Mouse (Mus musculus): ENCODE measurements around the gene Xrcc3. TPM values are rescaled to one million over a fixed set of nuclear protein-coding genes. Genes with fewer than 3 reads are reported as not detected.

Gene Xrcc3
- polyA plus RNA-seq, 1 experiment from 2014 or later = 8.4 TPM

DNA sequence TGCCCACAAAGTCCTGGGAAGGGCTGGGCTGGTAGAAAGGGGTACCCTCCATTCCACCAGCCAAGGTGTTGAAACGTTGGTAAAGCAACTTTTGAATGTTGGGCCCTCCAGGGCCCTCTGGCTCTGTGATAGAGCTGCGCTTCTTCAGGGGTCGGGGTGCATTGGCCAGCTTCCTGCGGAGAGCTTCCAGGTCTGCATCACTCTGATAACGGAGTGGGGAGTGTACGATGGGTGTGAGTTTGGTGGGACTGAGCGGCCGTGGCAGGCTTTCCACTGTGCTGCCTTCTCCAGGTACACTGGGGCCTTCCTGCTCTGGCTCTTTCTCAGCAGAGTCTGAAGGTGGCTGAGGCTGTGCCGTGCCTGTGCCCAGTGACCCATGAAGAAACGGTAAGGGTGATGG lies 19.8 kb upstream of the Xrcc3 start:
- Histone ChIP-seq H3K4me3 (no peak overlapping the region), H3K9ac (no peak overlapping the region), H3K4me1 (no peaks in the 10 kb centered on the region), H3K4me2 (no peak overlapping the region), H3K9me3 (no peaks in the 10 kb centered on the region), H3K27ac (no peak overlapping the region), H3K27me3 (no peaks in the 10 kb centered on the region), H3K36me3 (peaks cover 95% of the 10 kb centered on the region)
- WGBS = 90% methylated on average over 10 of the region's 10 CpGs
- no peak for ATAC-seq (ENCODE audit: insufficient number of reproducible peaks, insufficient read depth, low FRiP score, low TSS enrichment, low read depth)

DNA sequence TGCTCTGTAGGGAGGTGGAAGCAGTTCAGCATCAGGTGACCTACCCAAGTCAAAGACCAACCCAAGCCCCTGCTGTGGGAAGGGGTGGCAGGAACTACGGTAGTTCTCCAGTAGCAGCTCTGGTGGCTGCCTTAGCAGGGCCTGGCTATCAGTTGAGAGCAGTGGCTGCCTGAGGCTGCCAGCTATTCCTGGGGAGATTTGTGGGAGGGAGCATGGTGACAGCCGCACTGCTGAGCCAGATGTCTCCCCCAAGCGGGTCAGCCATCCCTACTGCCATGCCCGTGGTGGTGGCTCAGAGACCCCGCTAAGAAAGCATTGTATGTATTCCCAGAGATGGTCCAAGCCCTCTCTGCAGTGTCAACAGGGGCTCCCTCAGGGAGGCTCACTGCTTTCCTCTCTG lies 19.0 kb upstream of the Xrcc3 start:
- Histone ChIP-seq H3K27me3 (no peaks in the 10 kb centered on the region), H3K4me3 (no peak overlapping the region), H3K4me2 (no peak overlapping the region), H3K9me3 (no peaks in the 10 kb centered on the region), H3K4me1 (no peaks in the 10 kb centered on the region), H3K27ac (no peak overlapping the region), H3K36me3 (peaks cover 97% of the 10 kb centered on the region), H3K9ac (no peak overlapping the region)
- 78% methylated on average over 5 of the region's 5 CpGs for WGBS
- no peak for ATAC-seq (ENCODE audit: insufficient number of reproducible peaks, insufficient read depth, low FRiP score, low TSS enrichment, low read depth)

DNA sequence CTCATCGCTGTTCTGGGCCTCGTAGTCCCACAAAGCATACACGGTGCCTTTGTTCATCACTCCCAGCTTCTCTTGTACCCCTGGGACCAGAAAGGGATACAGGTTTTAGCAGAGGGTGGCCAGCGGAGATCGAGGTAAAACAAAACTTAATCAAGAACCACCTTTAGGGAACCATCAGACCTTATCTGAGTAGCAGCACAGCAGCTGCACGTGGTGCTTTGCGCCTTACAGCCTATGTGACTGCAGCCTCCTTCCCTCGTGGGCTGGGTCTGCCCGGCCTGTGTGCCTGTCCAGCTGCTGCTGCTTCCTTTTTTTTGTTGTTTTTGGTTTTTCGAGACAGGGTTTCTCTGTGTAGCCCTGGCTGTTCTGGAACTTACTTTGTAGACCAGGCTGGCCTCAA lies 16.7 kb upstream of the Xrcc3 start:
- no peak for ATAC-seq (ENCODE audit: insufficient number of reproducible peaks, insufficient read depth, low FRiP score, low TSS enrichment, low read depth)
- WGBS = 88% methylated on average over 10 of the region's 10 CpGs

DNA sequence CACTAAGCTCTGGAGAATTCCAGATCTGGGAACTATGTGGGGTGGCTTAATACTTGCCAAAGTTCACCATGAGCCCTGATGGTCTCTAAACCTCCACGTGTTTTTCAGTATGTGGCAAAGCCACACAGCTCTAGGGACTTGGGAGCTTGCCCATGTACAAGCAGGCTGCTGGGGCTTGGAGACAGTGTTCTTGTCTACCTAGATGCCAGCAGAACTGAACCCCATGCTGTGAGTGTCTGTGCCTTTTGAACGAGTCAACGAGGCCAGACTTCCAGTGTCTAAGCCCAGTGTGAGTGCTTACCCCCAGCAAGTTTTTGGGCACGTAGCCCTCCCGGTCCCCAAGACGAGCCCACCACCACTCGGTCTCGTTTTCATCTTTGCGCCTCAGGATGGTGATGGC lies 16.3 kb upstream of the Xrcc3 start:
- no peak for ATAC-seq (ENCODE audit: insufficient number of reproducible peaks, insufficient read depth, low FRiP score, low TSS enrichment, low read depth)
- 86% methylated on average over 9 of the region's 9 CpGs for WGBS
- H3K36me3 ChIP-seq = peaks cover 99% of the 10 kb centered on the region

More for the DNA sequence above, 16.7 kb upstream of the Xrcc3 start:
- Histone ChIP-seq H3K27ac (no peak overlapping the region), H3K36me3 (peaks cover 99% of the 10 kb centered on the region), H3K4me2 (no peak overlapping the region), H3K4me3 (no peak overlapping the region), H3K27me3 (no peaks in the 10 kb centered on the region), H3K4me1 (no peaks in the 10 kb centered on the region), H3K9me3 (no peaks in the 10 kb centered on the region), H3K9ac (no peak overlapping the region)

DNA sequence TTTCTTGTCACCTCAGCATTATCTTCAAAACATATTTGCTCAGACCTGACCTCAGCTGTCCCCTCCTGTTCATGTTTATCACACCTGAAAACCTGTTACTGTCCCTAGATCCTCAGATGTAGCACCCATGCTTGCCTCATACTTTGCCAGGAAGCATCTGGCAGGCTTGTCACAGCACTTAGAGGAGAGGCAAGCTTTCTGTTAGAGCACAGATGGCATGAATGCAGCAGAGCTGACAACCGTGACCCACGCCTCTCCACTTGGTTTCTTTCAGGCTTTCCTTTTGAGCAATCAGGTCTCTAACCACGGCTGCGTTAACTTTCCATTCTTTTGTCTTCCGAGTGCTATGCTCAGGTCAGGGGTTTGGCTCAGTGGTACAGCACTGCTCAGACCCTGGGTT lies 15.8 kb upstream of the Xrcc3 start:
- H3K4me1 ChIP-seq = no peaks in the 10 kb centered on the region
- H3K4me2 ChIP-seq = no peak overlapping the region
- H3K9ac ChIP-seq = no peak overlapping the region
- H3K27me3 ChIP-seq = no peaks in the 10 kb centered on the region
- H3K36me3 ChIP-seq = peaks cover 99% of the 10 kb centered on the region
- H3K4me3 ChIP-seq = no peak overlapping the region
- WGBS = 61% methylated on average over 5 of the region's 5 CpGs
- H3K27ac ChIP-seq = peak overlapping the region; percentile 53; the same call in 1 of the 2 replicates
- no peaks in the 10 kb centered on the region for H3K9me3 ChIP-seq
- ATAC-seq (ENCODE audit: insufficient number of reproducible peaks, insufficient read depth, low FRiP score, low TSS enrichment, low read depth) = no peak

More for the DNA sequence above, 16.3 kb upstream of the Xrcc3 start:
- Histone ChIP-seq H3K9ac (no peak overlapping the region), H3K4me2 (no peak overlapping the region), H3K27ac (peak overlapping the region; percentile 53; the same call in 1 of the 2 replicates), H3K4me3 (no peak overlapping the region), H3K9me3 (no peaks in the 10 kb centered on the region), H3K4me1 (no peaks in the 10 kb centered on the region), H3K27me3 (no peaks in the 10 kb centered on the region)

DNA sequence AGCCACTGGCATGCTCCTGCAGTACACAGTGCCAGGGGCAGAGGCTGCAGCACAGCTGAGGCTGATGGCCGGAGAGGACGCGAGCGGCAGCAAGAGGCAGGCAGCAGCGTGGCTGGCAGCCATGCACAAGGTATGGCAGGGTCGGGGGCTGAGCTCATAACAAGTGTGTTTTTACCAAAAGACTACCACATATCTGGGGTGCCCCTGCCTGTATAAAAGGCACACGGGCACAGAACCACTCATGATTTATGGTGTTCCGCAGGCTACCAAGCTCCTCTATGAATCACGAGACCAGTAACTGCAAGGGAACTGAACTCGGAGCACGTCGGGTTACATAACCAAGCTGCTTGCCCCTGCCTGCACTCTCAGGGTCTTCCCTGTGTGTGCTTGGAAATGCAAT lies 13.9 kb upstream of the Xrcc3 start:
- H3K27ac ChIP-seq = no peak overlapping the region
- ATAC-seq (ENCODE audit: insufficient number of reproducible peaks, insufficient read depth, low FRiP score, low TSS enrichment, low read depth) = no peak
- no peak overlapping the region for H3K4me3 ChIP-seq
- H3K9ac ChIP-seq = no peak overlapping the region
- H3K36me3 ChIP-seq = peaks cover 94% of the 10 kb centered on the region
- H3K27me3 ChIP-seq = no peaks in the 10 kb centered on the region
- no peak overlapping the region for H3K4me2 ChIP-seq
- H3K4me1 ChIP-seq = peaks cover under 1% of the 10 kb centered on the region; the same call in 1 of the 2 replicates
- no peaks in the 10 kb centered on the region for H3K9me3 ChIP-seq
- WGBS = 94% methylated on average over 12 of the region's 12 CpGs

DNA sequence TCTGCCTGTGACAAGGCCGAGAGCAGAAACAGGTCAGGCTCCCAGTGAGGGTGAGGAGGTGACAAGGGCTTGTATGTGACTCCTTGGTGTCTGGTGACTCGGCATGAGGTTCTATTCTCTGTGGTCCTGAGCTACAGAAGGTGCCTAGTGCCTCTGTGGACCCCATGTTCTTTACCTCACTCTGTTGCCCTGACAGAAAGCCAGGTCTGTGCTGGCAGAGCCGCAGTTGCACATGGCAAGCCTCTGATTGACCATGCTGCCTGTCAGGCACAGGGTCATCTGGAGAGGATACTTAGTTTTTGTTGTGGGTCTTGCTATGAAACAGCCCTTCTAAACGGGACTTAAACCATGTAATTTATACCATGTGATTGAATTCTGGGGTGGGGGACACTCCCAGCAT lies 8.3 kb upstream of the Xrcc3 start:
- WGBS = 50% methylated on average over 4 of the region's 4 CpGs
- Histone ChIP-seq H3K4me3 (no peak overlapping the region), H3K4me2 (no peak overlapping the region), H3K9ac (peak overlapping the region; percentile 40), H3K4me1 (peaks cover 29% of the 10 kb centered on the region), H3K36me3 (peaks cover 51% of the 10 kb centered on the region), H3K27ac (peak overlapping the region; percentile 13; the same call in 1 of the 2 replicates), H3K27me3 (no peaks in the 10 kb centered on the region), H3K9me3 (no peaks in the 10 kb centered on the region)
- no peak for ATAC-seq (ENCODE audit: insufficient number of reproducible peaks, insufficient read depth, low FRiP score, low TSS enrichment, low read depth)

DNA sequence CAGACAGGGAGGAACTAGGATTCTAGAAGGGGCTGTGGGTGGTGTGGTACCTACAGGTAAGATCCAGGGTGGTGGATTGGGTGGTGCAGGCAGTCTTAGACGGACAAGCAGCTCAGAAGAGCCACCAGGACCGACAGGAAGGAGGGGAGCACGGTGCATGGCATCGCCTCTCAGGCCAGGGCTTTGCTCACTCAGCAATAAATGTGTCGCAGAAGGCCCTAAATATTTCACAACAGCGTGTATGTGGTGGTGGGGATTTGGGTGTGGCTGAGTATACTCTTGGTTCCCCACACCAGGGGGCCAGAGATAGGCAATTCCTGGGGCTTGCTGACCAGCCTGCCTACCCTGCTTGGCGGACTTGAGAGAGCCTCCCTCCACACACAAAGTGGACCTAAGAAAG lies 7.0 kb upstream of the Xrcc3 start:
- H3K36me3 ChIP-seq = peaks cover 39% of the 10 kb centered on the region
- no peak for ATAC-seq (ENCODE audit: insufficient number of reproducible peaks, insufficient read depth, low FRiP score, low TSS enrichment, low read depth)

DNA sequence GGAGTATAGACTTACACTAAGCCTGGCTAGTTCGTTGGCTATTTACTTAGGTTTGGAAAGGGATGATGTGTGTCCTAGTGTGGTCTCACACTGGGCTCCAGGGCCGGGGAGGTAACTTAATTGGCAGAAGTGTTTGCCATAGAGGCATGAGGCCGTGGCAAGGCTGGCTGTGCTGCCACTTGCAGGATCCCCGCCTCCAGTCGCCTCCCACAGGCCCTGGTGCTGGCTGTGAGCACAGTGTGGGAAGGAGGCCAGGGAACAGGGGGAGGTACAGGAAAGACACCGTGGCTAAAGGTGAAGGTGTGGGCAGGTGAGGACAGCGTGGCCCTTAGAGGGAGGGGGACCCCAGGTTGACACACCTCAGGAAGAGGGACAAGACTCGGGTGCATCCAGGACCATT lies 6.3 kb upstream of the Xrcc3 start:
- Histone ChIP-seq H3K4me2 (no peak overlapping the region), H3K27me3 (no peaks in the 10 kb centered on the region), H3K4me1 (peaks cover 49% of the 10 kb centered on the region), H3K27ac (no peak overlapping the region), H3K36me3 (peaks cover 31% of the 10 kb centered on the region), H3K4me3 (no peak overlapping the region), H3K9ac (no peak overlapping the region), H3K9me3 (no peaks in the 10 kb centered on the region)
- 81% methylated on average over 8 of the region's 8 CpGs for WGBS
- ATAC-seq (ENCODE audit: insufficient number of reproducible peaks, insufficient read depth, low FRiP score, low TSS enrichment, low read depth) = no peak

More for the DNA sequence above, 7.0 kb upstream of the Xrcc3 start:
- no peaks in the 10 kb centered on the region for H3K9me3 ChIP-seq
- H3K4me1 ChIP-seq = peaks cover 42% of the 10 kb centered on the region
- no peak overlapping the region for H3K4me2 ChIP-seq
- WGBS = 84% methylated on average over 7 of the region's 7 CpGs
- no peak overlapping the region for H3K4me3 ChIP-seq
- no peak overlapping the region for H3K9ac ChIP-seq
- H3K27ac ChIP-seq = no peak overlapping the region
- no peaks in the 10 kb centered on the region for H3K27me3 ChIP-seq

DNA sequence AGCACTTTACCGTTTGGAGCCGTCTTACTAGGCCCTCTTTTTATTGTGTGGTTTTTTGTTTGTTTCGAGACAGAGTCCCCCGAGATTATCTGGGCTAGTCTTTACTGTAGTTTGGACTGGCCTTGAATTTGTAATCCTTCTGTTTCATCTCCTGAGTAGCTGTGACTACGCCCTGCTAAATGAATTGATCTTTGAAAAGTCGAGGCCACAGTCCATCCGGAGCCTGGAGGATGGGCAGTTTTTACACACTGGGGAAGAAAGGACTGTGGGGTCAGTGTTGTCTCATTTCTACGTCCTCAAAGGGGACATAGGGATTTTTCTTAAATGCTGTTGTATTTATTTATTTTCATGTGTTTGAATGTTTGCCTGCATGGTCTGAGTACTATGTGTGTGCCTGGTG lies 4.3 kb upstream of the Xrcc3 start:
- 90% methylated on average over 8 of the region's 8 CpGs for WGBS
- no peak overlapping the region for H3K4me2 ChIP-seq
- no peak overlapping the region for H3K9ac ChIP-seq

DNA sequence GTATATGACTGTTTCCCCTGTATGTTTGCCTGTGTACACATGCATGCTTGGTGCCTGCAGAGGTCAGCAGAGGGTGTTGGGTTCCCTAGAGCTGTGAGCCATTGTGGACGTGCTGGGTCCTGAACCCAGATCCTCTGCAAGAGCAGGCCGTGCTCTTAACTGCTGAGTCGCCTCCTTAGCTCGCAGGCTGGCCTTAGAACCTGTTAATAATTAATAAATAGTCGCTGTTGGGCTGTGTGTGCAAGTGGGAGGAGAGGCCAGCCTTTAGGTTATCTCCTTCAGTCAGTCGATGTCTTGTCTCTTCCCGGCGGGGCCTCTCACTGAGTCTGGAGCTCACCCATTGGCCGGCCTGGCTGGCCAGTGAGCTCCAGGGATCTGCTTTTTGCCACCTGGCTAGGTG lies 3.3 kb upstream of the Xrcc3 start:
- Histone ChIP-seq H3K9ac (0 out of 2 replicates have a peak overlapping the region, but pooled peaks have one; percentile 52), H3K4me1 (peaks cover 58% of the 10 kb centered on the region), H3K4me3 (no peak overlapping the region), H3K36me3 (peaks cover 13% of the 10 kb centered on the region; the same call in 1 of the 2 replicates), H3K27ac (no peak overlapping the region), H3K4me2 (no peak overlapping the region; the same call in 1 of the 2 replicates), H3K27me3 (no peaks in the 10 kb centered on the region), H3K9me3 (no peaks in the 10 kb centered on the region)
- ATAC-seq (ENCODE audit: insufficient number of reproducible peaks, insufficient read depth, low FRiP score, low TSS enrichment, low read depth) = no peak
- WGBS = 80% methylated on average over 9 of the region's 9 CpGs

More for the DNA sequence above, 4.3 kb upstream of the Xrcc3 start:
- H3K4me3 ChIP-seq = no peak overlapping the region
- H3K36me3 ChIP-seq = peaks cover 13% of the 10 kb centered on the region; the same call in 1 of the 2 replicates
- H3K27ac ChIP-seq = no peak overlapping the region
- no peak for ATAC-seq (ENCODE audit: insufficient number of reproducible peaks, insufficient read depth, low FRiP score, low TSS enrichment, low read depth)
- no peaks in the 10 kb centered on the region for H3K9me3 ChIP-seq
- no peaks in the 10 kb centered on the region for H3K27me3 ChIP-seq
- H3K4me1 ChIP-seq = peaks cover 56% of the 10 kb centered on the region

DNA sequence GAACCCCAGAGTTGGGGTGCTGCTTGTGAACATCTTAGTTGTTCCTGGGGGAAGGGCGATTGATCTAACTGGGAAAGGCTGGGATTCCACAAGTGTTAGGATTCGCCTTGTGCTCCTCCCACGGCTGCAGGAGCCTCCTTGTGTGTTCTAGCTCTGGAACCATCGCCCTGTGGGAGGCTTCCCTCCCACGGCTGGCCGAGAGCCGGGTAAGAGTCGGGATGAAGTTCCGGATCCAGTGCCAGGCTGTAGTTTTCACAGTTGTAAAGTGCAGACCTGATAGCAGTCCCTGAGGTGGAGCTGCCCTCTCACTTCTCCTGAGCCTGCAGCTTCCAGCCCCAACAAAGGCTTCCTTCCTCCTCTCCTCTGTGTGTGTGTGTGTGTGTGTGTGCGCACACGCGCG lies 2.9 kb upstream of the Xrcc3 start:
- Histone ChIP-seq H3K9ac (peak overlapping the region; percentile 52), H3K9me3 (no peaks in the 10 kb centered on the region), H3K36me3 (peaks cover 11% of the 10 kb centered on the region; the same call in 1 of the 2 replicates), H3K27ac (0 out of 2 replicates have a peak overlapping the region, but pooled peaks have one; percentile 8), H3K27me3 (no peaks in the 10 kb centered on the region), H3K4me1 (peaks cover 55% of the 10 kb centered on the region), H3K4me2 (peak overlapping the region; percentile 76), H3K4me3 (0 out of 2 replicates have a peak overlapping the region, but pooled peaks have one; percentile 3)
- 59% methylated on average over 13 of the region's 13 CpGs for WGBS
- no peak for ATAC-seq (ENCODE audit: insufficient number of reproducible peaks, insufficient read depth, low FRiP score, low TSS enrichment, low read depth)
